Comparison of ENCODE assay signal across 18 mouse cellular contexts in genomic region chr2:131650611-131651153, GRCm38 (mm10).
DNase-seq lines count a peak whose midpoint lies in the region; ATAC-seq and TF ChIP-seq lines count a peak whose summit lies in the region.
"Had no signal": no experiment of that assay in that cellular context is flagged by ENCODE, and none has a peak within 500 bp of the region (broad histone marks: within the 10 kb centered on the region; RNA-seq: fewer than 3 reads in every experiment).

No protein-coding gene starts in this region.

- no peak overlapping the region for H3K4me2 ChIP-seq in heart, embryonic 12.5 days
- H3K4me2 ChIP-seq in hindbrain, embryonic 11.5 days (replicated peaks; ENCODE audit: low read depth, low read length) = no peak overlapping the region
- H3K4me2 ChIP-seq: hindbrain, embryonic 15.5 days had no signal

- TF ChIP-seq CTCF in left cerebral cortex, adult 2 months (IDR thresholded peaks at IDR 0.05) = no peak

- no peak for ATAC-seq in heart, embryonic 12.5 days (ENCODE audit: insufficient number of reproducible peaks, low FRiP score)
- no peak for ATAC-seq in hindbrain, embryonic 11.5 days (ENCODE audit: low FRiP score)
- ATAC-seq: forebrain, embryonic 14.5 days; intestine, postnatal 0 days had no signal

- no peak overlapping the region for H3K4me3 ChIP-seq in heart, embryonic 12.5 days
- H3K4me3 ChIP-seq in left cerebral cortex, adult 2 months = no peak overlapping the region
- no peak overlapping the region for H3K4me3 ChIP-seq in hindbrain, embryonic 11.5 days (ENCODE audit: low read depth, low read length)
- H3K4me3 ChIP-seq: embryonic facial prominence, embryonic 10.5 days; hindbrain, embryonic 10.5 days; hindbrain, embryonic 15.5 days had no signal

- WGBS in heart, embryonic 12.5 days = 55% methylated on average over 9 of the region's 9 CpGs
- 75% methylated on average over 9 of the region's 9 CpGs for WGBS in hindbrain, embryonic 11.5 days

- no peak overlapping the region for H3K27ac ChIP-seq in heart, embryonic 12.5 days (ENCODE audit: poor library complexity, severe bottlenecking)
- peak overlapping the region; percentile 71 for H3K27ac ChIP-seq in left cerebral cortex, adult 2 months
- no peak overlapping the region for H3K27ac ChIP-seq in hindbrain, embryonic 11.5 days (ENCODE audit: low read depth, low read length)
- H3K27ac ChIP-seq: embryonic facial prominence, embryonic 10.5 days; hindbrain, embryonic 10.5 days; hindbrain, embryonic 15.5 days had no signal

- intact Hi-C loops in left cerebral cortex, adult 2 months (cut with DNase I) = loop anchor here (2.0 kb wide), 1 partner anchor 22 kb away; no protein-coding TSS in a partner anchor
- intact Hi-C loops in left cerebral cortex, postnatal 10 days (cut with DNase I) = no loop called here

- H3K36me3 ChIP-seq in heart, embryonic 12.5 days = no peaks in the 10 kb centered on the region
- H3K36me3 ChIP-seq in hindbrain, embryonic 11.5 days (ENCODE audit: control insufficient read depth, insufficient read depth, low read length) = no peaks in the 10 kb centered on the region
- H3K36me3 ChIP-seq: embryonic facial prominence, embryonic 10.5 days; hindbrain, embryonic 10.5 days; hindbrain, embryonic 15.5 days had no signal

- H3K27me3 ChIP-seq in heart, embryonic 12.5 days (replicated peaks) = no peaks in the 10 kb centered on the region
- H3K27me3 ChIP-seq in hindbrain, embryonic 11.5 days (ENCODE audit: control insufficient read depth, insufficient read depth, low read length) = no peaks in the 10 kb centered on the region
- H3K27me3 ChIP-seq: hindbrain, embryonic 15.5 days had no signal

- peaks cover 10% of the 10 kb centered on the region; the same call in 1 of the 2 replicates for H3K4me1 ChIP-seq in heart, embryonic 12.5 days (replicated peaks)
- H3K4me1 ChIP-seq in hindbrain, embryonic 11.5 days (replicated peaks; ENCODE audit: control insufficient read depth, insufficient read depth, low read length) = no peaks in the 10 kb centered on the region
- H3K4me1 ChIP-seq: embryonic facial prominence, embryonic 10.5 days; hindbrain, embryonic 10.5 days; hindbrain, embryonic 15.5 days had no signal

- H3K9ac ChIP-seq in heart, embryonic 12.5 days = no peak overlapping the region
- H3K9ac ChIP-seq in hindbrain, embryonic 11.5 days (ENCODE audit: low read depth, low read length) = no peak overlapping the region
- H3K9ac ChIP-seq: hindbrain, embryonic 15.5 days had no signal

- H3K9me3 ChIP-seq in heart, embryonic 12.5 days (replicated peaks) = no peaks in the 10 kb centered on the region
- H3K9me3 ChIP-seq in hindbrain, embryonic 11.5 days (ENCODE audit: control insufficient read depth, low read length) = no peaks in the 10 kb centered on the region
- H3K9me3 ChIP-seq: embryonic facial prominence, embryonic 10.5 days; hindbrain, embryonic 10.5 days; hindbrain, embryonic 15.5 days had no signal

- peak; percentile 90 for DNase-seq in heart, adult 11 months
- no peak for DNase-seq in left cerebral cortex, adult 2 months (ENCODE audit: extremely low spot score in 1 of 2, low spot score in 2 of 2)
- DNase-seq in left cerebral cortex, postnatal 10 days (ENCODE audit: extremely low spot score in 1 of 2, low spot score in 2 of 2) = no peak
- DNase-seq in brain, adult 2 months (ENCODE audit: low read depth, low spot score) = peak; percentile 73
- peak; percentile 52 for DNase-seq in skeletal muscle tissue, adult 2 months (ENCODE audit: low read depth, low spot score)
- DNase-seq in hindbrain, embryonic 11.5 days (ENCODE audit: low spot score) = no peak
- DNase-seq in layer of hippocampus, postnatal 10 days (ENCODE audit: low spot score in 2 of 2) = no peak
- DNase-seq: adrenal gland, postnatal 10 days; cerebellum, adult 2 months; cerebellum, postnatal 10 days; gastrocnemius, postnatal 36 days; heart, postnatal 10 days had no signal

Comparison
In these comparisons a context has a peak if more than half of its experiments do, and no peak if none do; other contexts are left out.
1. DNase-seq: peak in heart, adult 11 months (single experiment), brain, adult 2 months (single experiment) and skeletal muscle tissue, adult 2 months (single experiment); none in left cerebral cortex, adult 2 months (0 of 2), left cerebral cortex, postnatal 10 days (0 of 2), hindbrain, embryonic 11.5 days (single experiment) and layer of hippocampus, postnatal 10 days (0 of 2).